Mouse (Mus musculus) kidney, postnatal 0 days (tissue): ENCODE measurements around the gene Tdp2. TPM values are rescaled to one million over a fixed set of nuclear protein-coding genes. Genes with fewer than 3 reads are reported as not detected.
A peak's percentile ranks its signal among the peaks of the same experiment; 100 is the strongest.

Experiments used
- ATAC-seq: fragments of 200-750 bp; cut with Nextera tagmentation; replicated peaks from 2 replicates; pipeline ENCODE4 v1.8.0; 2017; ENCODE audit warnings: low read depth, moderate number of reproducible peaks, moderate TSS enrichment, moderate library complexity; ENCODE audit not compliant: low FRiP score
- DNase-seq: peaks from one replicate; pipeline ENCODE4 v3.0.0-alpha.2; 2016; ENCODE audit warnings: low spot score
- H3K27ac ChIP-seq: fragments of 300-500 bp; sonication (generic); 2 replicates; pipeline ENCODE4 v1.5.1; 2014; ENCODE audit warnings: mild to moderate bottlenecking
- H3K27me3 ChIP-seq: fragments of 300-500 bp; sonication (generic); 2 replicates; pipeline ENCODE4 v1.6.1; 2014; ENCODE audit warnings: low read length, mixed read lengths; ENCODE audit not compliant: insufficient read depth
- H3K36me3 ChIP-seq: fragments of 300-500 bp; sonication (generic); 2 replicates; pipeline ENCODE4 v1.6.1; 2014; ENCODE audit warnings: low read length, mixed read lengths; ENCODE audit not compliant: insufficient read depth
- H3K4me1 ChIP-seq: fragments of 300-500 bp; sonication (generic); replicated peaks from 2 replicates; pipeline ENCODE4 v1.6.1; 2014; ENCODE audit warnings: antibody characterized with exemption, low read length, mixed read lengths; ENCODE audit not compliant: insufficient read depth
- H3K4me2 ChIP-seq: fragments of 300-500 bp; sonication (generic); 2 replicates; pipeline ENCODE4 v1.6.1; 2014; ENCODE audit warnings: mild to moderate bottlenecking, low read length, moderate library complexity, mixed read lengths
- H3K4me3 ChIP-seq: fragments of 300-500 bp; sonication (generic); replicated peaks from 2 replicates; pipeline ENCODE4 v1.5.1; 2014; ENCODE audit warnings: low read depth, low read length
- H3K9ac ChIP-seq: fragments of 300-500 bp; sonication (generic); 2 replicates; pipeline ENCODE4 v1.6.1; 2014; ENCODE audit warnings: low read depth, low read length
- H3K9me3 ChIP-seq: fragments of 300-500 bp; sonication (generic); replicated peaks from 2 replicates; pipeline ENCODE4 v1.6.1; 2016; ENCODE audit warnings: low read length, inconsistent platforms, mixed read lengths
- CTCF ChIP-seq: IDR thresholded peaks from 2 replicates; pipeline ENCODE4 v1.5.1; 2016; ENCODE audit warnings: antibody characterized with exemption, low read depth, mild to moderate bottlenecking, moderate library complexity
- WGBS: fragments of 180-500 bp; shearing (Covaris S2); extraction: QIAGEN DNeasy Blood & Tissue Kit; methylation state at CpG from one replicate; pipeline ENCODE4 v1.1.7; 2014; 5-methylcytosine and 5-hydroxymethylcytosine counted together
- polyA plus RNA-seq: library from polyadenylated mRNA; unstranded; fragments of >200 nt; fragmentation: Nextera tagmentation; extraction: Ambion mirVana; gene quantifications from 2 replicates; pipeline ENCODE4 v1.2.1, GENCODE M21; 2015

Tdp2 gene
- polyA plus RNA-seq, 1 experiment from 2014 or later, result 51.8 TPM

GRCm38 (mm10) chr13:24866430-24867402 lies 35.2 kb downstream of the Tdp2 start:
- Histone ChIP-seq H3K36me3 (no peaks in the 10 kb centered on the region), H3K27ac (no peak overlapping the region), H3K4me1 (no peaks in the 10 kb centered on the region; the same call in 1 of the 2 replicates), H3K4me3 (no peak overlapping the region), H3K9me3 (no peaks in the 10 kb centered on the region), H3K4me2 (no peak overlapping the region), H3K27me3 (no peaks in the 10 kb centered on the region), H3K9ac (no peak overlapping the region)
- ATAC-seq, result peak; percentile 59; the same call in 1 of the 2 replicates
- peak; percentile 59 for DNase-seq
- TF ChIP-seq CTCF, result no peak
- 37% methylated on average over 9 of the region's 9 CpGs for WGBS

GRCm38 (mm10) chr13:24867789-24868188 lies 36.3 kb downstream of the Tdp2 start:
- no peak overlapping the region for H3K27ac ChIP-seq
- H3K27me3 ChIP-seq, result no peaks in the 10 kb centered on the region
- no peak overlapping the region for H3K4me2 ChIP-seq
- no peaks in the 10 kb centered on the region for H3K9me3 ChIP-seq
- no peaks in the 10 kb centered on the region for H3K36me3 ChIP-seq
- ATAC-seq (no peak), DNase-seq (no peak)
- WGBS, result 69% methylated on average over 10 of the region's 10 CpGs
- TF ChIP-seq CTCF, result no peak
- no peak overlapping the region for H3K9ac ChIP-seq
- no peaks in the 10 kb centered on the region for H3K4me1 ChIP-seq
- no peak overlapping the region for H3K4me3 ChIP-seq

- Histone ChIP-seq H3K27me3 (no peaks in the 10 kb centered on the region), H3K36me3 (no peaks in the 10 kb centered on the region), H3K27ac (no peak overlapping the region), H3K4me2 (no peak overlapping the region), H3K4me3 (no peak overlapping the region), H3K4me1 (no peaks in the 10 kb centered on the region), H3K9ac (no peak overlapping the region), H3K9me3 (no peaks in the 10 kb centered on the region)
- WGBS, result 60% methylated on average over 7 of the region's 7 CpGs
- no peak for DNase-seq
- no peak for TF ChIP-seq CTCF
- ATAC-seq, result peak; percentile 54; the same call in 1 of the 2 replicates
These were observed 36.8 kb downstream of the Tdp2 start for GRCm38 (mm10) chr13:24868233-24868632.

GRCm38 (mm10) chr13:24879359-24880040 lies 48.0 kb downstream of the Tdp2 start:
- DNase-seq (peak; percentile 50), ATAC-seq (peak; percentile 95)
- WGBS, result 61% methylated on average over 15 of the region's 15 CpGs
- no peaks in the 10 kb centered on the region for H3K36me3 ChIP-seq
- H3K27ac ChIP-seq, result peak overlapping the region; percentile 66
- no peak overlapping the region for H3K4me2 ChIP-seq
- no peak for TF ChIP-seq CTCF
- no peaks in the 10 kb centered on the region for H3K4me1 ChIP-seq
- no peak overlapping the region for H3K9ac ChIP-seq
- no peak overlapping the region for H3K4me3 ChIP-seq
- no peaks in the 10 kb centered on the region for H3K27me3 ChIP-seq
- no peaks in the 10 kb centered on the region for H3K9me3 ChIP-seq

- no peak for DNase-seq
- H3K4me3 ChIP-seq, result no peak overlapping the region
- no peak overlapping the region for H3K9ac ChIP-seq
- no peaks in the 10 kb centered on the region for H3K36me3 ChIP-seq
- no peaks in the 10 kb centered on the region for H3K9me3 ChIP-seq
- no peaks in the 10 kb centered on the region for H3K27me3 ChIP-seq
- no peak for ATAC-seq
- H3K4me1 ChIP-seq, result no peaks in the 10 kb centered on the region
- 71% methylated on average over 6 of the region's 6 CpGs for whole genome bisulfite sequencing
- no peak for TF ChIP-seq CTCF
- H3K4me2 ChIP-seq, result no peak overlapping the region
- H3K27ac ChIP-seq, result peak overlapping the region; percentile 66; the same call in 1 of the 2 replicates
These were observed 48.7 kb downstream of the Tdp2 start for GRCm38 (mm10) chr13:24880208-24880607.

- no peaks in the 10 kb centered on the region for H3K36me3 ChIP-seq
- no peak overlapping the region for H3K9ac ChIP-seq
- H3K27ac ChIP-seq, result peak overlapping the region; percentile 66; the same call in 1 of the 2 replicates
- H3K9me3 ChIP-seq, result no peaks in the 10 kb centered on the region
- H3K4me1 ChIP-seq, result no peaks in the 10 kb centered on the region
- H3K4me3 ChIP-seq, result no peak overlapping the region
- ATAC-seq (peak; percentile 48; the same call in 1 of the 2 replicates), DNase-seq (no peak)
- WGBS, result 83% methylated on average over 5 of the region's 5 CpGs
- no peak overlapping the region for H3K4me2 ChIP-seq
- no peaks in the 10 kb centered on the region for H3K27me3 ChIP-seq
- no peak for TF ChIP-seq CTCF
These were observed 49.2 kb downstream of the Tdp2 start for GRCm38 (mm10) chr13:24880704-24881103.
